Mouse (Mus musculus) kidney, postnatal 36 days (tissue): ENCODE results near the gene Pim1.
"Not testable (repeated sequence)": the region's sequence is repeated elsewhere in the genome, so short reads cannot be mapped to it uniquely, and the experiment has no call there.

Experiments used
- DNase-seq, 2 experiments: peaks; one replicate each; pipeline ENCODE4 v3.0.0; 2021 to 2022; ENCODE audit warnings: mixed read lengths in 2 of 2

Pim1 gene

DNA sequence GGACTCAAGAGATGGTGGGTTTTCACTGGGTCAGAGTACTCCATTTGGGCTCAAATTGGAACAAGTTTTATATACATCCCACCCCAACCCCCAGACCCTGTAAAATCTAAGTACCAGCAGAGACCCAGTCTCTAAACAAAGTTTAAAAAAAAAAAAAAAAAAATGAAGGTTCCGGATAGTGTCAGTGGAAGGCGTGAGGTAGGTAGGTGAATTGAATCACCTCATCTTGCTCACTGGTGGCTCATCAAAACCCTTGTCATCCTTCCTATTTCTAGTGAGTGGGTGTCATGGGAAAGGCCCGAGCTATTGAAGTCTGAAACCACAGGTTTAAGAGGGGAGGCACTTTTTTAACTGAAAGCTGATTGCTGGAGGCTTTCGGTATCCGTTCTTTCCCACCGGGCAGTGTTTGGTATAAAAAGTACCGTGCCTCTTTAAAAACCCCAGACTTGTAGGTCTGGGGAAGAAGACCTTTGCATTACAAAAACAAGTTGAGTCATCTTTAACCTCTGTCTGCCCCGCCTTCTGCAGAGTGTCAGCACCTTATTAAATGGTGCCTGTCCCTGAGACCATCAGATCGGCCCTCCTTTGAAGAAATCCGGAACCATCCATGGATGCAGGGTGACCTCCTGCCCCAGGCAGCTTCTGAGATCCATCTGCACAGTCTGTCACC lies 3.6 kb downstream of the Pim1 start:
- DNase-seq: no peak

DNA sequence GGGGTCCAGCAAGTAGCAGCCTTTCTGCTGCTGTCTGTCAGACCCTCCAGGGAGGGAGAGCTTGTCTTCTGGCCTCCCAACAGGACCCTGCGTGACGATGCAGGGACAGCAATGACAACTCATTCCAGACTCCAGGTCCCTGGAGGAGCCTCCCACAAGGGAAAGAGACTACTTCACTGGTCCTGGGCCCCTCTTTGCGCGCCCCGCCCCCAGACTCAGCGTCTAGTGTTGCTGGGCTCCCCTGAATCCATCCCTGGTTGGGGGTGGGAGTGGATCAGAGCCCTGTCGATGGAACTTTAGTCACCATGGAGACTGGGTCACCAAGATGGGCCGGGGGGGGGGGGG lies 4.2 kb downstream of the Pim1 start:
- no peak for DNase-seq

DNA sequence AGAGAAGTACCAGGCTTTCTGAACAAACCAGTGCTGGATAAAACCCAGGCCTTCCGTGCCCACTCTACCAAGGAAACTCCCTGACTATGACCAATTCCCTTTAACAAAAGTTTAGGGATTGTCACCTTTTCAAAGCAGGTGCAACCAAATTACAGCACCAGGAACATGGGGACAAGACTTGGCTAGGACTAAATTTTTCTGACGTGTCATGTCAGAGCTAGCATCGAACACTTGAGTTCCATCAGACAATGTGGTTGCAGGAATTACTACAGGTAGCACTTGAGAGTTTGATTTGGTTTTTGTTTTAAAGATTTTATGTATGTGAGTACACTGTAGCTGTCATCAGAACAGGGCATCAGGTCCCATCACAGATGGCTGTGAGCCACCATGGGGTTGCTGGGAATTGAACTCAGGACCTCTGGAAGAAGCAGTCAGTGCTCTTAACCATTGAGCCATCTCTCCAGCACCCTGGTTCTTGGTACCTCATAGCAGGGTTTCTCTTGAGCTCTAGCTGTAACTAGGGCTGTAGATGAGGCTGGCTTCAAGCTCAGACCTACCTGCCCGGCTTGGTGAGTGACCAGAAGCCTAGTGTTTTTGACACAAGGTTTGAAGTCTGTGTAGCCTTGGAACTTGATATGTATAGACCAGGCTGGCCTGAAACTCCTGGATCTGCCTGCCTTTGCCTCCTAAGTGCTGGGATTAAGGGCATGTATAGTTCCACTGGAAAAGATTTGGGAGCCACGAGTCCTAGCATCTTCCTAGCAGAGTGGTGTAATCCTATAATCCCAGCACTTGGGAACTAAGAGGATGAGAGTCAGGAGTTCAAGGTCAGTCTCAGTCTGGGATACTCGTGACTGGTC lies 5.9 kb downstream of the Pim1 start:
- no peak for DNase-seq

DNA sequence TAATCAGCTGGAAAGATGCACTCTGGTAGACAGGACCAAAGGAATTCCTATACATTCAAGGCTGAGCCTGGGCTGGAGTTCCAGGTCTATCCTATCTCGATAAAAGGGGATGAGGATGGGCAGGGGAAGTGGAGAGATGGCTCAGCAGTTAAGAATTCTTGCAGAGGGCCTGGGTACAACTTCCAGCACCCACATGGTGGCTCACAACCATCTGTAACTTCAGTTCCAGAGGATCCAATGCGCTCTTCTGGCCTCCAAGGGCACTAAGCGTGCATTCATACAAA lies 6.5 kb downstream of the Pim1 start:
- DNase-seq: no peak

DNA sequence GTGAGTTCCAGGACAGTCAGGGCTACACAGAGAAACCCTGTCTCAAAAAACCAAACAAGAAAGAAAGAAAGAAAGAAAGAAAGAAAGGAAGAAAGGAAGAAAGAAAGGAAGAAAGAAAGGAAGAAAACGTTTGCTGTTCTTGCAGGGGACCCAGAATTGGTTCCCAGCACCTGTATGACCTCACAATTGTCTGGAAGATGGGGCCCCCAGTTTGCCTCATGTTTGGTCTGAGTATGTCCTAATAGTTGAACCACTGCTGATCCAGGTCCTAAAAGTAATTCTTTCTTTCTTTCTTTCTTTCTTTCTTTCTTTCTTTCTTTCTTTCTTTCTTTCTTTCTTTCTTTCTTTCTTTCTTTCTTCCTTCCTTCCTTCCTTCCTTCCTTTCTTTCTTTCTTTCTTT lies 6.9 kb downstream of the Pim1 start:
- DNase-seq: not testable (repeated sequence)

DNA sequence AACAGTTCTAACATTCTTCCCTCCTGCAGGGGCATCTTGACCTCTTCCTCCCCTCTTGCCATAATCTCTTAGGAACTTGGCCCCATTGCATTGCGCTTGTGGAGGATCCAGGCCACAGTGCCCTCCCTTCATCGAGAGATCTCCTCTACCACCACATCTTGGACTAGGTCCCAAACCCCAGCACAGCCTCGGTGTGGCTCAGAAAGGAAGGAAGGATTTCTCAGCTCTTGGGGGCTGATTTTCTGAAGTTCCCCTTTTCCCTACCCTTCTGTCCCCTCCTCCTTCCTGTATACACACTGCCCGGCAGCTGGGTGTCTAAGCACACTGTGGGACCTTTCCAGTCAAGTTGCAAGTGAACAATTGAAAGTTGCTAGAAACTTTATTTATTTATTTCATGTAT lies 7.5 kb downstream of the Pim1 start:
- DNase-seq: peak in 1 of 2 experiments; percentile 21

DNA sequence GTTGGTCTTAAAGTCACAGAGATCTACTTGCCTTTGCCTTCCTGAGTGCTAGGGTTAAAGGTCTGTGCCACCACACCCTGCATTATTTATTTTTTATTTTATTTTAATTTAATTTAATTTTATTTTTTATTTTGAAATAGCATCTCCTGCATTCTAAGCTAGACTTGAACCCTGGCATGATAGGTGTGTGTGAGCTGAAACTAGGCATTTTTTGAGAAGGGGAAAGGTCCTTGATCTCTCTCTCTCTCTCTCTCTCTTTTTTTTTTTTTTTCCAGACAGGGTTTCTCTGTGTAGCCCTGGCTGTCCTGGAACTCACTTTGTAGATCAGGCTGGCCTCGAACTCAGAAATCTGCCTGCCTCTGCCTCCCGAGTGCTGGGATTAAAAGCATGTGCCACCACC lies 8.4 kb downstream of the Pim1 start:
- DNase-seq: not testable (repeated sequence)

DNA sequence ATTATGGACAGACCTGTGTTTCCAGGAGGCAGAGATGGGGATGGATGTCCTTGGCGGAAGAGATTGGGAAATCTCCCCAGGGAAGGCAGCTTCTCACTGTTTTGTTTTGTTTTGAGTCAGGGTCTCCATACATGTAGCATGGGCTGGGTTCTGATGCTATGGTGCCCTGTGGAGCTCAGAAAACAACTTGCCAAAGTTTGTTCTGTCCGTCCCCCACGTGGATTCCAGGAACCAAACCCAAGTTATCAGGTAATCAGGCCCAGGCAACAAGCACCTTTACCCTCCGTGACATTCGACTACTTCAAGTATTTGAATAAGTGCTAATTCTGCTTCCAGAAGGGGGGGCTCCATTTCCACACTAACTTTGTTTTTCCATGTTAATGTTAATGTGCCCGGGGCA lies 9.0 kb downstream of the Pim1 start:
- no peak for DNase-seq

DNA sequence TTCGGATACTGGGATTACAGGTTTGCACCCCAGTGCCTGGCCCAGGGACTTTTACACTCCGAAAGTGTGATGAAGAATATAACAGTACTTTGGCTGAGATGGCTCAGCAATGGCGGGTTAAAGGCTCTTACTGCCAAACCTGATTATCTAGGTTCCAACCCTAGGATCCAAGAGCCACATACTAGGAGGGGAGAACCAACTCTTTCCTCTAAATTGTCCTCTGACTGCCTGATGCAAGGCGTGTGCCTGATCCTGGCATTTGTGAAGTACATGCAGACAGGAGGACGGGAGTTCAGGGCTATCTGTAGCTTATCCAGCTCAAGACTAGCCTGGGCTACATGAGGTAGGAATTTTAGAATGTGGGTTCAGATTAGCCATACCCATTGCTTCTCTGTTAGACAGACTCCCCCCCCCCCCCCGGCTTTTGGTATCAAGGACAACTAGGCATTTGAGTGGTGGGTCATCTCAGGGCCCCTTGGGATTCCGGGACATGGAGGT lies 9.7 kb downstream of the Pim1 start:
- DNase-seq: no peak

DNA sequence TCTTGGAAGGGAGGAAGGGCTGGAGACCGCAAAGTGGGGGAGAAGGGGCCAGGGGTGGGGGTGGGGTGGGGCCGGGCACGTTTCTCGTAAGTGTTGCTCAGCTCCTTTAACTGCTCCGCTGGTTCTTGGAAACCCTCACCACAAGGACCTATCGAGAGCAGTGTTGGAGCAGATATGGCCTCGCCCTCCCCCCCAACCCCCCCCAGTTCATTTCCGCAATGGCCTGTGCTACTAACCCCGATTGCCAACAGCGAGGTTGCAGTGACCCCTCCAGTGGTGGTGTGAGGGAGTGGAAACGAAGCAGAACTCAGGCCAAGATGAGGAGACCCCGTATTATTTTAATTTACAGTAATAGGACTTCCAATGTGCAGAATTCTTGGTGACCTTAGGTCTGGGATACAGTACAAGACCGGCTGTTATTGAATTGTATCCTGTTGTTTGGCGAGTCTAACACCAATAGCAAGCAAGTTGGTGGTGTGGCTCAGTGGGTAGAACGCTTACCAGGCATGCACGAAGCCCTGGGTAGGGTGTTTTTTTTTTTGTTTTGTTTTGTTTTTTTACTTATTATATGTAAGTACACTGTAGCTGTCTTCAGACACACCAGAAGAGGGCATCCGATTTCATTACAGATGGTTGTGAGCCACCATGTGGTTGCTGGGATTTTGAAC lies 10.4 kb downstream of the Pim1 start:
- no peak for DNase-seq

DNA sequence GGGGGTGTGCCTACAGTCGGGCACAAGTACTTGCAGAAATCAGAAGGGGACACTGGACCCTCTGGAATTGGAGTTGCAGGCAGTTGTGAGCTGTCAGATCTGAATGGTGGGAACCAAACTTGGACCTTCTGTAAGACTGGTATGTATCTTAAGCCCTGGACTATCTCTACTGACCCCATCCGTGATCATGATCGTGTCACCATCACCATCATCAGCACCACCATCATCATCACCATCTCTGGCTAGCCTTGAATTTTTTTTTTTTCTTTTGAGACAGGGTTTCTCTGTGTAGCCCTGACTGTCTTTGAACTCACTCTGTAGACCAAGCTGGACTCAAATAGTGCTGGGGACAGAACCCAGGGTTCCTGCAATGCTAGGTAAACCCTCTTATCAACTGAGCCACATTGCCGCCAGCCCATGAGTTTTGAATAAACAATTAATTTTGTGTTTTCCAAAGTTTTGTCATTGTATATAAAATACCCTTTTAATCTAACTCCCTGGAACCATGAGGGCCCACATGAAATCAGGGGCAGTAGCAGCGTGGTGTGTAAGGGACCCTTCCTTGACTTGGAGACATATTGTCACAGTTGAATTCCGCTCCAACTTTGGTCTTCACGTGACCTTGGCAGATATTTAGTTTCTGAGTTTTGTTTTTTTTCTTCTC lies 11.6 kb downstream of the Pim1 start:
- no peak for DNase-seq

DNA sequence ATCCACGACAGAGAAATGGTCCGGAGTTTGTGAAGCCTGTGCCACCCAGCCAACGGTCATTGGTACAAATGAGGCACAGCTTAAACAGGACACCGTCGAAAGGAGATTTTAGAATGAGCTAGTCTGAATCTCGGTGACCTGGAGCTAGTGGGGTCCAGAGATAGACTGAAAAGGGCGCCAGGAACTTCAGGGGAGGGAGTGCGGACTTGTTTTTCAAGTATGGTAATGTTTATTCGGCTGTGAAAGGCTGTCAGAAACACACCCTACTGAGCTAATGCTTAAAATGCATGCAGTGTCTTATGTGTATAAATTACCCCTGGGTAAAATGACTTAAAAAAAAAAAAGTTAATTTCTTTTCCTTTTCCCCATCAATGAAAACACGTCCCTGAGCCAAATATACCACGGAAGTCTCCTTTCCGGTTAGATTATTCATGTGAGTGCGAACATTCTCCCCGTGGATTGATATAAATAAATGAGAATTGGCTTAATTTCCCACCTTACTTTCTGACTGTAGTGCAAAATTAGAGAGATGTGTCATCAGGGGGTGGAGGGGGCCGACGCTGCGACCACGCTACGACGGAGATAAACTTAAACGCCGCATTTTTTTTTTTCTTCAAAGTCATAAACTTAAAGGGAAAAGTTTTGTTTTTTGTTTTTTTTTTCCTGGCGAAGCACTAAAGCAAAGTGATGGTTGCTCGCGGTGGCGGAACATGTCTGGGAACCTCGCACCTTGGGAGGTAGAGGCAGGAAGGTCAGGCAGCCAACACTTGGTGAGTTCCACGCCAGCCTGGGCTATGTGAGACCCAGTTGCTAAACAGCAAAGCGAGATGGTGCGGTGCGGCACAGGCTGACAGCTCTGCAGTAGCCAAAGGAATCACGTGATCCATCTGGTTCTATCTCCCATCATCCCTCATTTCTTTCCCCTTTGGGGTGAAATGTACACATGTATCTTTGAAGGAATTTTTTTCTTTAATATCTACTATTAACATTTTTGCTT lies 12.4 kb downstream of the Pim1 start:
- DNase-seq: peak in 1 of 2 experiments; percentile 16

DNA sequence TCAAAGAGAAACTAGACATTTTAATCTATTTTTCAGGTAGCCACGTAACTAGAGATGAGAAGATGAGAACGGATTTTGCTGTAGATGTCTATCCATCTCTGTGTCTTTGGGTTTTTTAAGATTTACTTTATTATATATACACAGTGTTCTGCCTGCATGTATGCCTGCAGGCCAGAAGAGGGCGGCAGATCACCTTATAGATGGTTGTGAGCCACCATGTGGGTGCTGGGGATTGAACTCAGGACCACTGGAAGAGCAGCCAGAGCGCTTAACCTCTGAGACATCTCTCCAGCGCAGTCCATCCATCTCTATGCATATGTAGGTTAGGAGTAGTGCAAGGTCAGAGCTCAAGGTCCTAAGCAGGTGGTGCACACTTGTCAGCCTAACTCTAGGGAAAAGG lies 13.1 kb downstream of the Pim1 start:
- peak in 1 of 2 experiments; percentile 26 for DNase-seq

DNA sequence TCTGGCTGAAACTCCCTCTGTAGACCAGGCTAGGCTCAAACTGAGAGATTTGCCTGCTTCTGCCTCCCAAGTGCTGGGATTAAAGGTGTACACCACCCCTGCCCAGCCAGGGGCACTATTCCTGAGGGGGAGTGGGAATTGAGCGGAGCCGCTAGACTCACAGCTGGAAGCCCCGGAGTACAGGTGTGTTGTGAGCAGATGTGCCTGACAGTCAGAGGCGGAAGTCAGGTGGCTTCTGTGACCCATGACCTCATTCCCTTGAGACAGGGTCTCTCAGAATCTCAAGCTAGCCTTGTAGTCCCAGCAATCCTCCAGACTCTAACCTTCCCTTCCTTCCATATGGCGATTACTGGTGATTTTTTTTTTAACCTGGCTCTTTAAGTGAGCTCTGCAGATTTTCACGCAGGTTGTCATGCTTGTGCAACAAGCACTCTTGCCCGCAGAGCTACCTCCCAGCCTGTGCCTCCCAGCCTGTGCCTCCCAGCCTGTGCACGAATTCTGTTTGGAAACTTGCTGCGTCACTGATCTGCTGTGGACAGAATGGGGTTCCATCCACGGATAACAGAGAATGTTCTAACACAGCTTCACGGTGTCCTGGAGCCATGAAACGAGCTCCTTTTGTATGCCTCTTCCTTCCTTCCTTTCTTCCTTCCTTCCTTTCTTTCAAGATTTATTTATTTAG lies 18.5 kb downstream of the Pim1 start:
- no peak for DNase-seq

DNA sequence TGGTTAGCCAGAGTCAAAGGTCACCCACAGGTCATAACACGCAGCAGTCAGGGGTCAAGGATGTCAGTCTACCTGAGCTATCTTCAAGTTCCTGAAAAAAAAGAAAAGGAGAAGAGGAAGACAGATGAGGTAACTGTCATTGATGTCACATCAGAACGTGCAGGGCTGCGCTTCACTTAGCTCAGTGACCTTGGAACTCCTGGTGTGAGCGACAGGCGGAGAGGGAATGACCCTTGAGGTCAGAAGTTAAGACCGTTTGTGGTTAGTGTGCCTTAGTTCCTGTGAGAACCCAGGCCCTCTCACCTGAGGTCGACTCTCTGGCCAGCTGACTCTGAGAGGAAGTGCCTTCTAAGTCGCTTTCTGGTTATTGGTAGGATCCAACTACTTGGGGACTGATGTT lies 20.1 kb downstream of the Pim1 start:
- no peak for DNase-seq

DNA sequence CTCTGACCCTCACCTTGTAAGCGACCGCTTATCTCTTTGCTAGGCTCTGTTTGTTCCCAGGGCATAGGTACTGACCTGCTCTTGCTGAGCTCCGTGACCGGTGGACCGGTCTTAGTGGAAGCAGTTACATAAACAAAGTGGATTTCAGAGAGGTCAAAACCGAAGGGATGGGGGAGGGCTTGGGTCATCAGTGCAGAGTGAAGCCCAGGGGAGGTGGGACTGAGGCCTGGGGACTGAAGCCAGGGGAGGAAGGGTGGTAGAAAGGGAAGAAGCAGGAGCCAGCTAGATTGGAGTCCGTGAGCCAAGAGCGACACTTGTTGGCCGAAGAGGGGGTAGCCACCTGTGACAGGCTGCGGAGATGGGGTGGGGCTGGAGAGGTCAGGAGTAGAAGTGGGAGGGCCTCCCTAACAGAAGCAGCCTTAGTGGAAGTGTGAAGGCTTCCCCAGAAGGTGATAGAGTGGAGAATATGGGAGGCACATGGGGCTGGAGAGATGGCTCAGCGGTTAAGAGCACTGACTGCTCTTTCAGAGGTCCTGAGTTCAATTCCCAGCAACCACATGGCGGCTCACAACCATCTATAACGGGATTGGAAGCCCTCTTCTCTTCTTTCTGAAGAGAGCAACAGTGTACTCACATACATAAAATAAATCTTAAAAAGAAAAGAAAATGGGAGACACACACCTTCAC lies 22.6 kb downstream of the Pim1 start:
- DNase-seq: peak; percentile 71 to 83

DNA sequence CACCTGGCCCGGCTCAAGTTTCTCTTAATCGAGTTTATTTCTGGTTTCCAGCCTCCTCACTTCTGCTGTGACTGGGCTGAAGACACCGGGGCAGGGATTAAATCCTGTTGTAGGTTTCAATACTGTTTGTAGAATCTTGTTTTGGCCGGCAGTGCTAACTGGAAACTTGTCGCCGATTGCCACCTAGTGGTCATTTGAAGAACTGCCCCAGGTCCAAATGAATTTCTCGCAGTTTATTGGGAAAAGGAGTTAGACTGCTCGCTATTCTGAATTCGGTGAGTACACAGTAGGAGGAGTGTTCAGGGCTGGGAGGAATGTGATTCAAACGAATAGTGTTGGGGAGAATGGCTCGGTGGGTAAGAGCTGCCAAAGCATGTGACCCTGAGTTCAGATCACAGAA lies 23.9 kb downstream of the Pim1 start:
- peak; percentile 73 to 85 for DNase-seq

DNA sequence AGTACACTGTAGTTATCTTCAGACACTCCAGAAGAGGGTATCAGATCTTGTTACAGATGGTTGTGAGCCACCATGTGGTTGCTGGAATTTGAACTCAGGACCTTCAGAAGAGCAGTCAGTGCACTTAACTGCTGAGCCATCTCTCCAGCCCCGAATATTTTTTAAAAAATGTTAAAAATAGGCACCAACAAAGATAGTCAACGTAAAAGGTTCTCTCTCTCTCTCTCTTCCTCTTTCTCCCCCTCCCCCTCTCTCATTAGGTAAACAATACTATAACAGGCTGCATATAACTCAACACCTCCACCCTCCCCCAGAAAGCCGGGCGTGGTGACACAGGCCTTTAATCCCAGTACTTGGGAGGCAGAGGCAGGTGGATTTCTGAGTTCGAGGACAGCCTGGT lies 28.1 kb downstream of the Pim1 start:
- DNase-seq: not testable (repeated sequence)

DNA sequence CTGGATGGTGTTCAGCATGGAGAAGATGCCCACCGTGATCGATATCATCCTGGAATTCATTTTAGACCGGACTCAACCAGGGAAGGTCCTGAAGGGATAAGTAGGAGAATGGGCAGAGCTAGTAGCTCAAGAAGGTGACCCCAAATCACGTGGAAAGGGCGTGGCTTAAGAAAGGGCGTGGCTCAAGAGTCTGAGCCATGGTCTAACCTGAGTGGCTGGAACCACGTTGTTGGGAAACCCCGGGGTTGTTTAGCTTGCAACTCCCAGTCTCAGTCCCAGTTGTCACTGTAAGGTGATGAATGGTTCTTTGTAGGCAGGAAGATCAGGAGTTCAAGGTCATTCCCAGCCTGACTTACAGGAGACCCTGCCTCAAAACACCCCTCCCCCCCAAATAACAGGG lies 29.2 kb downstream of the Pim1 start:
- no peak for DNase-seq

DNA sequence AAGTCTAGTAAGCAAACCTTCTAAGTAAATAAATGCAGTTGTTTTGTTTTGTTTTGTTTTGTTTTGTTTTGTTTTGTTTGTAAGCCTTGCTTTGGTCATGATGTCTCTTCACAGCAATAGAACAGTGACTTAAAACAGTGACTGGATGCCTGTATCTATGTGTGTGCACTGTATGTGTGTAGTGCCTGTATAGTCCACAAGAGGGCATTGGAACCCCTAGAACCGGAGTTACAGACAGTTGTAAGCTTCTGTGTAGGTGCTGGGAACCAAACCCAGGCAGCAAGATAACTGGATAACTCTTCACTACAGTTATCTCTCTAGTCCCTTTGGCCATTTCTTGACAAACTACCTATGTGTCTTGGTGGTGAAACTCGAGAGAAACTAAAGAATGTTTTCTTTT lies 35.1 kb downstream of the Pim1 start:
- no peak for DNase-seq
